Mouse (Mus musculus) spleen, adult 2 months (tissue): Measurements from ENCODE around the gene Tsc22d1.

ENCODE experiments used
- CTCF ChIP-seq: fragments of 200-500 bp; IDR thresholded peaks from 2 replicates; pipeline ENCODE4 v1.5.1; 2011; ENCODE audit warnings: mild to moderate bottlenecking, inconsistent platforms; ENCODE audit not compliant: insufficient read depth, insufficient read length, insufficient replicate concordance; ENCODE audit errors: extremely low read depth
- POLR2A ChIP-seq: fragments of 200-500 bp; IDR thresholded peaks from 2 replicates; pipeline ENCODE4 v1.6.1; 2011; ENCODE audit warnings: low read depth, low read length, inconsistent platforms

DNA sequence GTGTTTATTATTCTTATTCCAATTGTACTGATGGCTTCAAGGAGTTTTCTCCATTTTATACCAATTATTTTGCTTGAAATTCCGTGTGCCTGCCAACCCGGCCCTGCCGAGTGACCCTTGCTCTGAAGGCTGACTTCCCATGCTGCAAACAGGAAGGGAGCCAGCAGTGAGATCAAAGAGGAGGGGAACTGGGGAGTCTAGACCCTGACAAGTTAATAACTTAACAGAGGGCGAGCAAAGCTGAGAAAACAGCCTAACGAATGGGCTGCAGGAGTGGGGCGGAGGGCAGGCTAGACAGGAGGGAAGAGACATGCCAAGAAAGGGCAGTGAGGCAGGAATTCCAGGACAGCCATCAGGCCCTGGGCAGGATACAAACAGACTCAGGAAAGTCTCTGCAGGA, 122.2 kb downstream of the Tsc22d1 start:
- no peak for TF ChIP-seq CTCF
- TF ChIP-seq POLR2A = no peak
